Mouse (Mus musculus) neural tube, embryonic 15.5 days (tissue): ENCODE measurements around the gene Frg2f1. TPM values are rescaled to one million over a fixed set of nuclear protein-coding genes. Genes with fewer than 3 reads are reported as not detected.
"Not testable (repeated sequence)": the region's sequence is repeated elsewhere in the genome, so short reads cannot be mapped to it uniquely, and the experiment has no call there.

Source experiments
- ATAC-seq: fragments of 200-750 bp; cut with Nextera tagmentation; 2 replicates; pipeline ENCODE4 v1.8.0; 2017; ENCODE audit warnings: mild to moderate bottlenecking, moderate TSS enrichment, moderate library complexity; ENCODE audit not compliant: low FRiP score
- H3K27ac ChIP-seq: fragments of 300-500 bp; sonication (generic); replicated peaks from 2 replicates; pipeline ENCODE4 v1.5.1; 2015; ENCODE audit warnings: mild to moderate bottlenecking, inconsistent platforms
- H3K27me3 ChIP-seq: fragments of 300-500 bp; sonication (generic); replicated peaks from 2 replicates; pipeline ENCODE4 v1.6.1; 2015; ENCODE audit warnings: inconsistent platforms
- H3K36me3 ChIP-seq: fragments of 300-500 bp; sonication (generic); 2 replicates; pipeline ENCODE4 v1.6.1; 2015; ENCODE audit warnings: inconsistent platforms
- H3K4me1 ChIP-seq: fragments of 300-500 bp; sonication (generic); 2 replicates; pipeline ENCODE4 v1.6.1; 2015; ENCODE audit warnings: inconsistent platforms
- H3K4me2 ChIP-seq: fragments of 300-500 bp; sonication (generic); 2 replicates; pipeline ENCODE4 v1.6.1; 2015; ENCODE audit warnings: inconsistent platforms, mild to moderate bottlenecking, moderate library complexity
- H3K4me3 ChIP-seq: fragments of 300-500 bp; sonication (generic); replicated peaks from 2 replicates; pipeline ENCODE4 v1.5.1; 2015; ENCODE audit warnings: mild to moderate bottlenecking, inconsistent platforms
- H3K9ac ChIP-seq: fragments of 300-500 bp; sonication (generic); replicated peaks from 2 replicates; pipeline ENCODE4 v1.6.1; 2015; ENCODE audit warnings: mild to moderate bottlenecking, inconsistent platforms
- H3K9me3 ChIP-seq: fragments of 300-500 bp; sonication (generic); replicated peaks from 2 replicates; pipeline ENCODE4 v1.6.1; 2016; ENCODE audit warnings: inconsistent platforms
- WGBS: fragments of 180-500 bp; shearing (Covaris S2); methylation state at CpG from one replicate; pipeline ENCODE4 v1.1.7; 2015; ENCODE audit warnings: mixed read lengths; 5-methylcytosine and 5-hydroxymethylcytosine counted together
- polyA plus RNA-seq: library from polyadenylated mRNA; unstranded; fragments of >200 nt; fragmentation: Nextera tagmentation; extraction: Ambion mirVana; gene quantifications from 2 replicates; pipeline ENCODE4 v1.2.1, GENCODE M21; 2015

Gene Frg2f1
- polyA plus RNA-seq, 1 experiment from 2014 or later, result 12.1 TPM

- ATAC-seq, result not testable (repeated sequence)
- 93% methylated on average over 4 of the region's 4 CpGs for WGBS
Measured at GRCm38 (mm10) chr4:119536615-119537014, 2.7 kb downstream of the Frg2f1 start, which contains the start of gene Foxj3. TSS of gene Foxj3 (plus strand) at chr4:119537004.

DNA sequence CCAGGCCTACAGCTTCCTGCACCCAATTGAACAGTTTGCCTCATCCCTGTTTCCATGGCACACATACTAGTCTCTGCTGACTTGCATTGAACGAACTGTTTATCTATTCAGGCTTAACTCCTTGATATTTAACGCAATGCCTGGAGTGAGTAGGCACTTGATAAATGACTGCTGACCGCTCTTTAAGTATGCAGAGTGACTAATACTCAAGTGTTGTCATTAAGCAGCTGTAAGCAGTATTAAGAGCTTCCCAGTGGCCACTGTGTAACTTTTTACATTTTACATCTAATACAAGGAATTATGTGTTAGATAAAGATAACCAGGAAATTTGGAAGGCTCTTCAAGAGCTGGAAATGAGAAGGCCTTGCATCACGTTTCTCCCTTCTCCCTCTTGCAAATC lies 4.2 kb downstream of the Frg2f1 start:
- ATAC-seq, result no peak
- peaks cover 12% of the 10 kb centered on the region for H3K4me1 ChIP-seq
- 57% methylated on average over 4 of the region's 4 CpGs for WGBS
- H3K4me3 ChIP-seq, result no peak overlapping the region
- H3K9ac ChIP-seq, result no peak overlapping the region
- H3K9me3 ChIP-seq, result no peaks in the 10 kb centered on the region
- no peak overlapping the region for H3K4me2 ChIP-seq
- no peaks in the 10 kb centered on the region for H3K27me3 ChIP-seq
- H3K27ac ChIP-seq, result no peak overlapping the region
- no peaks in the 10 kb centered on the region for H3K36me3 ChIP-seq

More at GRCm38 (mm10) chr4:119536615-119537014, 2.7 kb downstream of the Frg2f1 start, which contains the start of gene Foxj3:
- not testable (repeated sequence) for H3K9me3 ChIP-seq, H3K27ac ChIP-seq, H3K4me3 ChIP-seq, H3K27me3 ChIP-seq, H3K4me2 ChIP-seq, H3K36me3 ChIP-seq, H3K9ac ChIP-seq
- H3K4me1 ChIP-seq, result peaks cover 24% of the 10 kb centered on the region

DNA sequence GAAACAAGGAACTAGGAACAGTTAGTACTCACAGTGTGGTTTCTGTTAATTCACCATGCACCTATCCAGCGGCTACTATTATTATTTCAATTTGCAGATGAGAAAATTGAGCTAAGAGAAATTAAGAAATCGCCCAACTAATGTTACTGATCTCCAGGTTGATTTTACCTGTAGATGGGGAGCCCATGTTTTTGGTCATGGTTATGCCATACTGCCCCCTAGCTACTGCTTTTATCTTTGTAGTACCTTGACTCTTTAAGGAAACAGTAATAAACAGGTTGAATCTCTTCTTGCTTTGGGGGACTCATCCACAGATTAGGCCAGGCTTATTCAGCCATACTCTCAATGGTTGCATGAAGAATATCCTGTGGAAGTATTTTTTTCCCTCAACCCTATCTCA lies 7.5 kb downstream of the Frg2f1 start:
- no peak overlapping the region for H3K4me3 ChIP-seq
- H3K4me1 ChIP-seq, result no peaks in the 10 kb centered on the region
- H3K9ac ChIP-seq, result no peak overlapping the region
- ATAC-seq, result no peak
- H3K4me2 ChIP-seq, result no peak overlapping the region
- no peaks in the 10 kb centered on the region for H3K36me3 ChIP-seq
- 71% methylated on average over 2 of the region's 2 CpGs for WGBS
- H3K9me3 ChIP-seq, result no peaks in the 10 kb centered on the region
- no peak overlapping the region for H3K27ac ChIP-seq
- no peaks in the 10 kb centered on the region for H3K27me3 ChIP-seq

GRCm38 (mm10) chr4:119526329-119526845 lies 12.9 kb downstream of the Frg2f1 start:
- Histone ChIP-seq H3K4me1 (no peaks in the 10 kb centered on the region), H3K27me3 (no peaks in the 10 kb centered on the region), H3K4me2 (no peak overlapping the region), H3K4me3 (no peak overlapping the region), H3K9ac (no peak overlapping the region), H3K27ac (no peak overlapping the region), H3K36me3 (no peaks in the 10 kb centered on the region), H3K9me3 (no peaks in the 10 kb centered on the region)
- no peak for ATAC-seq

DNA sequence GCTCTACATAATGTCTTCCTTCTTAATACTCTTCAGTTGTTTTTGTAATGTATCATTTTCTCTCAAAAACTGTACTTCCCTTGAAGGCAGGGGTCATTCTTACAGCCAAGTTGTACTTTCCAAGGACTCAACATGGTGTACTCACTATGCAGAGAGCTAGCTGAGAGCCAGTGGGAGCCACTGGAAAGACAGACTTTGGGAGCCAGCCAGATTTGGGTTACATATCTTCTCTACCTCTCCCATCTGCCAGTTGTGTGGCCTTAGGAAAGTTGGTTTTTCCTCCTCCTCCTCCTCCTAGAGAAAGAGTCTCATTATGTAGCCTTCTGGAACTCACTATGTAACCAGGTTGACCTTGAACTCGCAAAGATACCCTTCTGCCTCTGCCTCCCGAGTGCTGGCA lies 14.9 kb downstream of the Frg2f1 start:
- no peak for ATAC-seq
- WGBS, result 82% methylated on average over 2 of the region's 2 CpGs
- H3K4me2 ChIP-seq, result no peak overlapping the region

GRCm38 (mm10) chr4:119524010-119524409 lies 15.3 kb downstream of the Frg2f1 start:
- Histone ChIP-seq H3K36me3 (no peaks in the 10 kb centered on the region), H3K9me3 (no peaks in the 10 kb centered on the region), H3K27me3 (no peaks in the 10 kb centered on the region), H3K9ac (no peak overlapping the region), H3K4me1 (no peaks in the 10 kb centered on the region), H3K4me3 (no peak overlapping the region), H3K4me2 (no peak overlapping the region), H3K27ac (peak overlapping the region; percentile 73)
- peak; percentile 63; the same call in 1 of the 2 replicates for ATAC-seq
- 83% methylated on average over 1 of the region's 1 CpGs for WGBS

More for the DNA sequence above, 14.9 kb downstream of the Frg2f1 start:
- Histone ChIP-seq H3K36me3 (no peaks in the 10 kb centered on the region), H3K9me3 (no peaks in the 10 kb centered on the region), H3K27me3 (no peaks in the 10 kb centered on the region), H3K4me1 (no peaks in the 10 kb centered on the region), H3K4me3 (no peak overlapping the region), H3K9ac (no peak overlapping the region), H3K27ac (peak overlapping the region; percentile 58)

GRCm38 (mm10) chr4:119523575-119523974 lies 15.8 kb downstream of the Frg2f1 start:
- Histone ChIP-seq H3K9ac (no peak overlapping the region), H3K4me1 (no peaks in the 10 kb centered on the region), H3K4me3 (no peak overlapping the region), H3K36me3 (no peaks in the 10 kb centered on the region), H3K27ac (peak overlapping the region; percentile 73), H3K27me3 (no peaks in the 10 kb centered on the region), H3K4me2 (no peak overlapping the region), H3K9me3 (no peaks in the 10 kb centered on the region)
- peak; percentile 72; the same call in 1 of the 2 replicates for ATAC-seq
- 47% methylated on average over 4 of the region's 4 CpGs for WGBS

GRCm38 (mm10) chr4:119512731-119513141 lies 26.6 kb downstream of the Frg2f1 start:
- no peak overlapping the region for H3K27ac ChIP-seq
- no peak overlapping the region for H3K9ac ChIP-seq
- H3K36me3 ChIP-seq, result no peaks in the 10 kb centered on the region
- no peaks in the 10 kb centered on the region for H3K27me3 ChIP-seq
- no peak overlapping the region for H3K4me2 ChIP-seq
- no peak overlapping the region for H3K4me3 ChIP-seq
- WGBS, result 74% methylated on average over 3 of the region's 3 CpGs
- ATAC-seq, result no peak
- no peaks in the 10 kb centered on the region for H3K4me1 ChIP-seq
- H3K9me3 ChIP-seq, result no peaks in the 10 kb centered on the region

DNA sequence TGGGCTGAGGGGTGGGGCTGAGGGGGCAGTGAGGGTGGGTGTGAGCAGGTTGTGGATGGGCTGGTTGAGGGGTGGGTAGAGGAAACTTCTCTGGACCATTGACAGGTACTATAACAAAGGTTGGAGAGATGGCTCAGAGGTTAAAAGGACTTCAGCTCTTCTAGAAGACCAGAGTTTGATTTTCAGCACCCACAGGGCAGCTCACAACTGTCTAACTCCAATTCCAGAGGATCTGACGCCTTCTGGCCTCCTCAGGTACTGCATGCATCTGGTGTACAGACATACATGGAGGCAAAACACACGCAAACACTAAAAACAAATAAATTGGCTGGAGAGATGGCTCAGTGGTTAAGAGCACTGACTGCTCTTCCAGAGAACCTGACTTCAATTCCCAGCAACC lies 27.7 kb downstream of the Frg2f1 start:
- Histone ChIP-seq H3K36me3 (no peaks in the 10 kb centered on the region), H3K4me1 (no peaks in the 10 kb centered on the region), H3K9ac (no peak overlapping the region), H3K4me3 (no peak overlapping the region), H3K27me3 (no peaks in the 10 kb centered on the region), H3K9me3 (no peaks in the 10 kb centered on the region), H3K4me2 (no peak overlapping the region), H3K27ac (no peak overlapping the region)
- ATAC-seq, result no peak
- 75% methylated on average over 2 of the region's 2 CpGs for WGBS

DNA sequence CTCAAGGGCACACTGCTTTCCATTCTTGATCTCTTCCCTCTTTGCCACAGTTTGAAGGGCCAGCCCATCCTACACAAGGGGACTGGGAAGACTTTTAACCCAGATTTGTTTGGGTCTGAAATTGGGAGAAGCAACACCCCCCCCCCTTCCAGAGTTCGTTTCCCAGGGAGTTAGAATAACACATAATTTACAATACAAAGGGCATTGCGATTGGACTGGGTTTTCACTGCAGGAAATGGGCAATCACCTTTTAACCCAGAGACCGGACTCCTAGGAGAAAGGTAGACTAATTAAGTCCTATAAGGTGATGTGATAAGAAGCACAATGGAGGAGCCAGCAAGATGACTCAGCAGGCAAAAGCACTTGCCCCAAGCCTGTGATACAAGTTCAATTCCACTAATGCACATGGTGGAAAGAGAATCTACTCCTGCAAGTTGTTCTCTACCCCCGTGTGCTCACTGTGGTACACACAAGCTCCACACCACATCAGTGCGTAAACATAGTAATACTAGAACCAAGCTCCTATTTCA lies 40.9 kb downstream of the Frg2f1 start:
- Histone ChIP-seq H3K27ac (no peak overlapping the region), H3K27me3 (peaks cover 10% of the 10 kb centered on the region; the same call in 1 of the 2 replicates), H3K4me2 (no peak overlapping the region), H3K4me1 (no peaks in the 10 kb centered on the region), H3K9me3 (no peaks in the 10 kb centered on the region), H3K9ac (no peak overlapping the region), H3K36me3 (no peaks in the 10 kb centered on the region), H3K4me3 (no peak overlapping the region)
- 50% methylated on average over 5 of the region's 5 CpGs for WGBS
- no peak for ATAC-seq

GRCm38 (mm10) chr4:119492933-119493327 lies 46.4 kb downstream of the Frg2f1 start:
- Histone ChIP-seq H3K4me1 (peaks cover 22% of the 10 kb centered on the region), H3K27ac (peak overlapping the region; percentile 87), H3K4me3 (peak overlapping the region; percentile 67), H3K9ac (peak overlapping the region; percentile 72), H3K27me3 (peaks cover 6% of the 10 kb centered on the region; the same call in 1 of the 2 replicates), H3K4me2 (peak overlapping the region; percentile 81), H3K9me3 (no peaks in the 10 kb centered on the region), H3K36me3 (no peaks in the 10 kb centered on the region)
- peak; percentile 50 for ATAC-seq
- whole genome bisulfite sequencing, result 30% methylated on average over 10 of the region's 10 CpGs

GRCm38 (mm10) chr4:119492291-119492932 lies 46.9 kb downstream of the Frg2f1 start, which contains the start of gene Rimkla:
TSS of gene Rimkla (minus strand) at chr4:119492628.
- Histone ChIP-seq H3K9me3 (no peaks in the 10 kb centered on the region), H3K9ac (peak within 1 kb of the TSS; percentile 72), H3K4me3 (peak within 1 kb of the TSS; percentile 67), H3K27ac (peak within 1 kb of the TSS; percentile 87), H3K27me3 (peaks cover 6% of the 10 kb centered on the region; the same call in 1 of the 2 replicates), H3K36me3 (no peaks in the 10 kb centered on the region), H3K4me2 (peak within 1 kb of the TSS; percentile 81), H3K4me1 (peaks cover 22% of the 10 kb centered on the region)
- peak; percentile 93 for ATAC-seq
- WGBS, result under 1% methylated on average over 55 of the region's 77 CpGs
